Mouse (Mus musculus) frontal cortex, postnatal 25 days (tissue): ENCODE results near the gene Fam71f2.

Experiments
- DNase-seq, 2 experiments: peaks; one replicate each; pipeline ENCODE4 v3.0.0; 2022; ENCODE audit warnings: low spot score in 2 of 2

Fam71f2 gene

DNA sequence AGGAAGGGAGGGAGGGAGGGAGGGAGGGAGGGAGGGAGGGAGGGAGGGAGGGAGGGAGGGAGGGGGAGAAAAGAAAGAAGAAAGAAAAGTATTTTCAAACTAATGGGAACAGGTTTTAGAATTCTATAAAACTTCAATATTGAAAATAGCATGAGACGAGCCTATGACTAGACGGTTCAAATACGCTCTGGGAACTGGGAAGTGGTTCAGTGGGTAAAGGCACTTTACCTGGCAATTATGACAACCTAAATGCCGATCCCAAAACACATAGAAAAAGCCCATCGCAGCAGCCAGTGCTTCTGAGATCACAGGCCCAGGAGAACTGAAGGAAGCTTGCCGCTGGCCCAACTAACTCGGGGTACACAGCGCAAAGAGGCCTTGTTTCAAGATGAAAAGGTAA lies at the start of gene Fam71f2:
Gene Fam71f2, plus strand, starts transcription at position 301 of the 400 bp plus-strand sequence.
- no peak for DNase-seq

- DNase-seq = no peak
These were observed 49.0 kb upstream of the Fam71f2 start for GRCm38 (mm10) chr6:29230386-29230785.

DNA sequence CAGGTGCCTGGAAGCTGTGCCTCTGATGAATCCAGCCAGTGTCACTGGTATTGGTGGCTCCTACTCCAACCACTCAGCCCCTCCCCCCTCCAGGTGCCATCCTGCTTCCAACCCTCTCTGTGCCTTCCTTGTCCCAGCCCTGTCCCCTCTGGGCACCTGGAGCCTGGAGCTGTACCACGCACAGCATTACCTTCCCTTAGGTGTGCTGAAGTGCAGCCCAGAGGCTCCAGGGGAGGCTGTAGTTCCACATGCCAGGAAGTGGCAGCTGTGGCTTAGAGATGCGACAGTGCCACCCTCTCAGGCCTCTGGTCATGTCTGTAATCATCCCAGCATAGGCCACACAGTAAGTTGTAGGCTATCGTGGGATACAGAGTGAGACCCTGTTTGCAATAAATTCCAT lies 47.6 kb upstream of the Fam71f2 start:
- no peak for DNase-seq

- DNase-seq = no peak
These were observed 47.1 kb upstream of the Fam71f2 start for GRCm38 (mm10) chr6:29232321-29232720.

DNA sequence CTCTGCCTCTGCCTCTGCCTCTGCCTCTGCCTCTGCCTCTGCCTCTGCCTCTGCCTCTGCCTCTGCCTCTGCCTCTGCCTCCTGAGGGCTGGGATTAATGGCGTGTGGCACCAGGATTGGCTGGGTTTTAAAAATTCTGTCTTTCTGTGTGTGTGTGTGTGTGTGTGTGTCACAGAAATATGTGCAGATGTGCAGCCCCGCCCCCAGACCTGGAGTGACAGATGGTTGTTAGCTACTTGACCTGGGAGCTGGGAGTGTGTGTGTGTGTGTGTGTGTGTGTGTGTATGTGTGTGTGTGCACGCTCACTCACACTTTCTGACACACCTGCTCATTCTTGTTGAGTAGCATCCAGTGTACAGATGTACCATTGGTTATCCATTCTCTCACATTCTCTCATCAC lies 45.7 kb upstream of the Fam71f2 start:
- DNase-seq = no peak

GRCm38 (mm10) chr6:29234272-29234671 lies 45.1 kb upstream of the Fam71f2 start:
- DNase-seq = no peak

DNA sequence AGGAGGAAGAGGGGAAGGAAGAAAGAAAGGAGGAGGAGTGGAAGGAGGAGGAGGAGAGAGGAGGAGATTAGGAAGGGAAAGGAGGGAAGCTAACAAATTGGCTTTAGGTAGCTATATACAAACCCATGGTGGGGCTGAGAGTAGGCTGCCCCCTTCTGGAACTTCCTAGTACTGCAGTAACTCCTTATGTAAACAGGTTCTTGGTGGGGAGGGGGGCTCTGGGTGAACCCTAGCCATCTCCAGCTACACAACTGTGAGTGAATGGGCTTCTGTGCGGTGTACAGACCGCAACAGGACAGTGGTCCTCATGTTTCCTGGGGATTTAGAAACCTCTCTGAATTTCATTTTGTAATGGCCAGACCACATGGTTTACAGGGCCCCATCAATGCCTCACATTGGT lies 38.6 kb upstream of the Fam71f2 start:
- peak in 1 of 2 experiments; percentile 25 for DNase-seq

DNA sequence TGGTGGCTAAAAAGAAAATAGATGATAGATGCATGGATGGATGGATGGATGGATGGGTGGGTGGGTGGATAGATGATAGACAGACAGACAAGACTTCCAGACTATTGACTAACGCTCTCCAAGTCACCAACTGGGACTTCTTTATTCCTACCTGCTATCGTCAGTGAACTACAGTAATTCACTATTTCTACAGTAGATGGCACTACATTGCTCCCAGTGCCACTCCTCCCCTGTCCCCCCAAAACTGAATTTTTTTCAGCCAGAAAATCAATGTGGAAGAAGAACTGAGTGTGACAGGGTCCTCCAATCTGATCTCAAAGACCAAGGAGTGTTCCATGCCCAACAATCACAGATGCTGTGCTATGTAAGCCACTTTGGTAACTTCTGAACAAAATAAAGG lies 37.7 kb upstream of the Fam71f2 start:
- DNase-seq = no peak

- DNase-seq = no peak
These were observed 37.1 kb upstream of the Fam71f2 start for GRCm38 (mm10) chr6:29242265-29242664.

DNA sequence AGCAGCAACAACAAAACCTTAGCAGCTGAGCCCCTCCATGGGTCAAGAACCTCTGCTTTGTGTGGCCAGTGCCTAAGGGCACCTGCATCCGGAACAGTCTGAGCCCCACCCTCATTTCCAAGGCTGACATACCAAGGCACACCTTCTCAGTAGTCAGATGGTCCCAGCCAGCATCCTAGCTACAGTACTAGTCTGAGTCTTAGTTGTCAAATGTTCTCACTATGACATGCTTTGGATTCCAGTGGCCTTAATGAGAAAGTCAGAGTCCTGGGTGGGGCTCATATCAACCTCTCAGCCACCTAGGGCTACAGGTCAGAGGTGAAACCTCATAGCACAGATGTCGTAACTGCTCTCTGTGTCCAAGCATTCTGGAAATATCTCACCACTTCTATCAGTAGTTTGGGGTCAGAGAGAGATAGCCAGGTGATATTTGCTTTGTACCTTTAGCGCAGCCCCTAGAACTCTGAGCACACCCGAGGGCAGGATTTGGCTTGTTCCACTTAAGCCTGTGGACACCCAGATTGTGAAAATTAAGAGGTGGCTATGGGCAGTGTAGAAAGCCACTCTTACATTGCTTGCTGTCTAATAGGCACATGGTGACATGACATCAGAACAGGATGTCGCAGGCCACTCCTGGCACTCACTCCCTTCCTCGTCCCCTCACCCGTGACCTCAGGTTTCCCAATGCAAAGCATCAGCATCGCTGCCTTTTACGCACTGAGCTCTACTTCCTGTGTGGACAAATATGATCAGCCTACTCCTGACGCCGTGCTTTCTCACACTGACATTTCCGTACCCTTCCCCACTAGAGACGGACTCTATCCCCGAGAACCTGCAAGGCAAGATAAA lies 33.9 kb upstream of the Fam71f2 start:
- DNase-seq = no peak

- no peak for DNase-seq
These were observed 33.2 kb upstream of the Fam71f2 start for GRCm38 (mm10) chr6:29246183-29246582.

GRCm38 (mm10) chr6:29246585-29246984 lies 32.8 kb upstream of the Fam71f2 start:
- DNase-seq = no peak

DNA sequence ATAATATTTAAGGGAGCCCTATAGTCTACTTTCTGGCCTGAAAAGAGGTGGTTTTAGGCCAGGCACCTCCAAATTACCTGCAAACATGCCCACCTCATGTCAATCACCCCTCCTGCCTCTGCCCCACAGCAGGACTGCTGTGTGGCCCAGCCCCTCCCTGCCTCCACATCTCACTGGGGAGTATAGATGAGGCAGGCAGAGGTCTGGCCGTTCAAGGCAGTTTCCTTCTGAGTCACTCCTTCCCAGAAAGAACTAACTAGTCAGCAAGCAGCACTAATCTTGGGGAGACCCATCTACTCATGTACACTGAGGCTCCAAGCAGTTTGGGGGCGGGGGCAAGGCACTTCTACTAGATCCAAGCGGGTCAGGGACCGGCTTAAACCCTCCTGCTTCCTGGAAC lies 32.3 kb upstream of the Fam71f2 start:
- no peak for DNase-seq

DNA sequence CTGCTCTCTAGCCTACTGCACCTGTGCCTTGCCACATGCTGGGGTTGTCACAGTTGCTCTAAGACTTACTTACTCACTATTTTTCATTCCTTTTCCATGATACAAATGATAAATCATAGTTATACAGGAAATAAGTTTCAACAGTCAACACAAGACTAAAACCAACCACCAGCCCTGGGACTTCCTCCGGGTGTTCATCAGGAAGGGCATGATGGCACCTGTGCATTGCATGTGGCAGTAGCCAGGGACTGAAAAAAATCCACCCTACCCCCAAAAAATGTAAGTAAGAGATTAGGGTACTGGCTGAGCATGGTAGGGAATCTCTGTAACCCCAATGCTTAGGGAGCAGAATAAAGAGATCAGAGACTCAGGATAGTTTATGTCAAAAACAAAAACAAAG lies 20.0 kb upstream of the Fam71f2 start:
- no peak for DNase-seq

DNA sequence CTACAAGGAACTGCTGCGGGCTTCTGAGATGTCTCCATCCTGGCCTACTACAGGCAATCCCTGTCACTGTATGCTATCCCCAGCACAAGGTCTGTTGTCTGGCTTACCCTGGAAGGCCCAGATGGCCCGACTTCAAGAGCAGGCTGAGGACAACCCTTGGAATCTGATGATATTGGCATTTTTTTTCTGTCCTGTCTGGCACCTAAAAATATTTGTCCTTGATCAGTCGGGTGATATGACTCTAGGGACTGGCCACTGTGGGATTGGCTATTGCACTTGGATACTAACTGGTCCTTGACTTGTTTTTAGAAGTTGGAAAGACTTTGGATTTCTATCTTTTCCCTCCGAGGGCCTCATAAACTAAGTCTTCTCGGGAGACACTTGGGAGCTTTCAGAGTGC lies 17.6 kb upstream of the Fam71f2 start:
- DNase-seq = no peak

DNA sequence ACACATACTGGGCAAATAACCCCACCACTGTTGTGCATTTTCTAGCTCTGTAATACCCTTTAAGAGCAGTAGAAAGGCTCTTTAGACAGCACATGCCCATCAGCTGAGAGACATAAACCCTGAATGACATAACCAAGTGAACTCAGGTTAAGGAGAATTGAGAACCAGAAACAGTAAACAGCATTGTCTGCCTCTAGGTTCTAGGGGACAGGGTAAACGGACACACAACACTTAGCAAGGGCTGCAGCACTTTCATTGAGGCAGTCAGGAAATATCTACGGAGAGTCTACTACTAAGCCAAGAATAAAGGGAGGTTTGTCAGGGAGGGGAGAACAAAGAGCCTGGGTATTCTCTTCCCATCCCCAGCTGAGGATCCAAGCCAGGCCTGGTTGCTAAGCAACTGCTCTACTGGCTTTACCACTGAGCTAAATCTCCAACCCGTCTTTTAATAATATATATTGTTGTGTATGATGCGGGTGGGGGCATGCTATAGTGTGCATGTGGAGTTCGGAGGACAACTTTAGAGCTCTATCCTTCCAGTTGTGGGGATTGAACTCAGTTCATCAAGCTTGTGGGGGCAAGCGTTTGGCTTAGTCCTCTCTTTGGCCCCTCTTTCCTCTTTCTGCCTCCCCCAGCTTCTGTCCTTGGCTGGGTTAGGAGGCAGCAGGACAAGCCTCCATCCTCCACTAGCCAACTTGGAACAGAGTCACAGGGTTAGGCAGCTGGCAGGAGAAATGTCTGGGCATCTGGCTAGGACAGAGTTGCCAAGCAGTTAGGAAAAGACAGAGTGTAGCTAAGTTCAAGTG lies 15.5 kb upstream of the Fam71f2 start:
- DNase-seq = no peak

DNA sequence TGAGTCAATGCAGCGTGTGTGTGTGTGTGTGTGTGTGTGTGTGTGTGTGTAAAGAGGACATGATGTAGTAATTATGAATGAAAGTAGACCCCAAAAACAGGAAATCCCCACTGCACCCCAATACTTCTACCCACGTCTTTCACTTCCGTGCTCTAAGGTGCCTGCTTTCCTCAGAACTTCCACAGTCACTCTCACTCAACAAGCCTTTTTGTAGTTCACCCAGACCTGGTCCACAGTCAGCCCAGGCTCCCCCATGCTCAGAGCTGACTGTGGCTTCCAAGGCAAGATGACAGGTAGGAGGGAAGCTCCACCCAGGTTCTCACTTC lies 15.0 kb upstream of the Fam71f2 start:
- DNase-seq = no peak

DNA sequence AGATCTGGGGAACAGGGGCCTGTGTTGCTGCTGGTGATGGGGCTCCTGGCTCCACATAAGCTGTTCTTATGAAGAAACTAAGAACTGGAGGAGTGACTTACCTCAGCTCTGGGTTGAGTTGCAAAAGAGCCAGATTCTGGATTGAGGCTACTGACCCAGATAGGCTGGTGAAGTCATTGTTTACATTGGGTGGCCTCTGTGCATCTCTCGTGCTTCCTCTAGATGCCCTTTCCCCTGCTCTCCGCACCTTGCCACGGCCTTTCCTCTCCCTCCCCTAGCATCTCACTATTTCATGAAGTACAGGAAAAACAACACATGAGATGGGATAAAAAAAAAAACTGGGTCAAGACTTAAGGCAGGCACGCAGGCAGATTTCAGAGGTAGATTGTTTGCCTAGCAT lies 12.5 kb upstream of the Fam71f2 start:
- DNase-seq = no peak

DNA sequence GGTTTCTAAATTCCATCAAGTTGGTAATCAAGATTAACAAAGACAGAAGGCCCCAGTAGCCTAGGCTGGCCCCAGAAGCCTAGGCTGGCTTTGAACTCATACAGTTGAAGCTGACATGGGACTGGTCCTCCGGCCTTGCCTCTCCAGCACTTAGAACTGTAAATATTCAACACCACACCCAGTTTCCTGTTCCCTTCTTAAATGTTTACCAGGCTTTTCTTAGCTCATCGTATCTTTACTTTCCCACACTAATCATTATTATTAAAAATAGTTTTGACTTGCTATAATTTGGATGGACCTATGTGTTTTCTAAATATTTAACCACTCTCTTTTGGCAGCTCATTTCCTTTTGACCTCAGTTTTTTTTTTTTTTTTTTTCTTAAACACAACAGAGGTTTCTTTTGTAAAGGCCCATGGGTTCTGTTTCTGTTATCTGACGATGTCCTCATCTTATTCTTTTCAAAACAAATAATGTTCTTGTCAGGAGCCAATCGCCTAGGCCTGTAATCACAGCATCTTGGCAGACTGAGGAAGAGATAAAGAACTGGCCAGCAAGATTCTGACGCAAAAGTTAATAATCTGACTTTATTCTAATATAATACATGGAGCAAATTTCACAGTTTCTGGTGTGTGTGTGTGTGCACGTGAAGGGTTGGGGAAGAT lies 10.3 kb upstream of the Fam71f2 start:
- no peak for DNase-seq

GRCm38 (mm10) chr6:29270961-29271360 lies 8.4 kb upstream of the Fam71f2 start:
- no peak for DNase-seq

- DNase-seq = peak; percentile 77 to 78
These were observed 6.9 kb upstream of the Fam71f2 start, which contains the start of gene Hilpda for GRCm38 (mm10) chr6:29272312-29273072. Gene Hilpda, plus strand, starts transcription at chr6:29272488.

- no peak for DNase-seq
These were observed 2.6 kb upstream of the Fam71f2 start for GRCm38 (mm10) chr6:29276746-29277145.
